Mouse (Mus musculus): Measurements from ENCODE around the gene Zxdc. TPM values are rescaled to one million over a fixed set of nuclear protein-coding genes. Genes with fewer than 3 reads are reported as not detected.

The Zxdc gene
- polyA plus RNA-seq, 1 experiment, result 5.7 TPM

DNA sequence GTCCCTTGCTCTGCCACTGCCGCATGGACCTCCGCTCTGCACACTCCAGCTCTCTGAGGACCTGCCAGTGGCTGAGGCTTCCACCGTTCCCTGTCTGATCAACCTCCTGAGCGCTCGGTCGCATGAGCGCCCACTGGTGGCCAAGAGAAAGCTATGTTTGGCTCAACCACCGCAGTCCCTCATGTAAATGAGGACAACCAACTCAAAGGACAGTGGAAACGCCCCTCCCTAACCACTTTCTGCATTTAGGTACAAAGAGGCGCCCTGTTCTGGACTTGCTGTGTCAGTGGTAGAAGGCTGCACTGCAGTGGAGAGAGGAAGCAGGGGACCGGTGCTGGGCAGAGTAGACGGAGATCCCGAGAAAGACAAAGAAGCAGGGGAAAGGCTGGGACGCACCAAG, 53.3 kb downstream of the Zxdc start:
- Histone ChIP-seq H3K4me1 (ENCODE audit: control insufficient read depth, insufficient read depth, insufficient read length, low read length) (no peaks in the 10 kb centered on the region), H3K27ac (replicated peaks; ENCODE audit: low read depth, low read length) (no peak overlapping the region), H3K4me3 (ENCODE audit: insufficient read depth, low read depth, low read length) (no peak overlapping the region)

DNA sequence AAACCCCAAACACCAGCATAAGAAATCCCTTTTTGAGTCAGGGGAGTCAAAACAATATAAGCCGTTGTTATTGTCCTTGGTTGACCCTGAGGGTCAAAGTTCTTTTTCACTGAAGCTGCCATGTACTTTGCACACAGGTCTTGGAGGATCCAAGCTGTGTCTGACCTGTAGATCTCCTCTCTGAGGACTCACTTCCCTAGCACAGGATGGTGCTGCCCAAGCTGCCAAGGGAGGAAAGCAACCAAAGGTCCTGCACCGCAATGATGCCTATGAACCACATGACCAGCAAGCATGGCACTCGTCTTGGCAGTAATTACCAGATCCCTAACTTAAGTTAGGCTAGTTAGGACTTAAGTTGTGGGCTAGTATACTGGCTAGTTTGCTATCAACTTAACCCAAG, 56.1 kb downstream of the Zxdc start:
- Histone ChIP-seq H3K27ac (replicated peaks; ENCODE audit: low read depth, low read length) (no peak overlapping the region), H3K4me3 (ENCODE audit: insufficient read depth, low read depth, low read length) (no peak overlapping the region), H3K4me1 (ENCODE audit: control insufficient read depth, insufficient read depth, insufficient read length, low read length) (no peaks in the 10 kb centered on the region)

DNA sequence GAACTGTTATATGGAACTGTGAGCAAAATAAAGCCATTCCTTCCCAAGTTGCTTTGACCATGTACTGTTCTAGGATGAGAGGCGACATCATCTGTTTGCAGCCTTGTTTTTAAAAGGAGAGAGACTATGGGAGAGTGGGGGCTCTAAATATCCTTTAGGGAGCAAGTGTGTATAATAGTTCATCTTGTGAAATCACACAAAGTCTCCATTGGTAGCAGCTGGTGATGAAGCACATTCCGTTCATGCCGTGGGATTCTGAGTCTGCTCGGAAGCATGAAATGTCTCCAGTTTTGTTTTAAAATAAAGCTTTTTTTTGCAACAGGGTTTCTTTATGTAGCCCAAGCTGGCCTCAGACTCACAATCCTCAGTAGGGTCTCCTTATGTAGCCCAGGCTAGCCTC, 56.7 kb downstream of the Zxdc start:
- Histone ChIP-seq H3K4me1 (ENCODE audit: control insufficient read depth, insufficient read depth, insufficient read length, low read length) (no peaks in the 10 kb centered on the region), H3K4me3 (ENCODE audit: insufficient read depth, low read depth, low read length) (no peak overlapping the region), H3K27ac (replicated peaks; ENCODE audit: low read depth, low read length) (no peak overlapping the region)

DNA sequence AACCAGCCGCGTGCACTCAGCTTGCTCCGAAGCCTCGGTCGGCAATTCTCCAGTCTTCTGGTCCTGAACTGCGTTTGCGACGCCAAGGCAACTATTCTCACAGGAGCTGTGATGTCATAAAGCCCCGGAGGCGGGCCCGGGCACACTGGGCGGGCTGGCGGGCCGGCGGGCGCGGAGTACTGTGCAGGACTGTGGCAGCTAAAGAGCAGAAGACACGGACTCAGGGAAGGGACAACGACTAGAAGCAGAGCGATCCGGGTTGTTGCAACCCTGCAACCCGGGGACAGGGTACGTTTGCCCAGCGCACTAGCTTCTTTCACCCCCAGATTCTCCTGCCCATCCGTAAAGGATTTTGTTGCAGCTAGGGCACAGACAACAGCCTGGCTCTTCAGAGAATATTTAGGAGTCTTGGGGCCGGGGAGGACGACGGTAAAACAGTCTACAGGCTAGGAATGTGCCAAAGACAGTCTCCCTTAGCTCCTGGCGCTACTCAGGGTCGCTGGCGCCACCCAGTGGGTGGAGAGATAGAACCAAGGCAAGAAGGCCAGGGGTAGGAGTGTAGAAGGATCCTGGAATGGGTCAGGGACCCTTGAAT, 59.2 kb downstream of the Zxdc start, which contains the start of gene Cfap100:
Gene Cfap100 (minus strand): TSS at position 418 of the 595 bp plus-strand sequence.
- Histone ChIP-seq H3K4me3 (ENCODE audit: insufficient read depth, low read depth, low read length) (peak within 1 kb of the TSS; percentile 50), H3K27ac (replicated peaks; ENCODE audit: low read depth, low read length) (no peak within 1 kb of the TSS)

DNA sequence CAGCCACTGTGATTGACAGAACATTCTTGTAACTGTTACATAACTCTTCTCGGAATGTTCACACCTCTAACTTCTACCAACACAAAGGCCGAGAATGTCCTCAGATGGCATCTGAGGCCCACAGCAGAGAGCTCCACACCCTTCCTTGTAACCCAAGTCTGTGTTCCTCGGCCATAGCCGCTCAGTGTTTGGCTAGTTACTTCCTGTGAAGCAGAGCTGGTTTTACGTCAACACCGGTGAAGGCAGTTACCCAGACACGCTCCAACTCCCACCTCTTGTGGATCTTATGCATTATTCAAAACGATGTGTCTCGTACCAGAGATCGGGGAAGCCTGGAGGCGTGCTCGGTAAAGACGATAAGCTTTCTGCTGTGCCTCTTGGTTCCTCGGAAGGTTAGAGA, 60.6 kb downstream of the Zxdc start:
- Histone ChIP-seq H3K27ac (replicated peaks; ENCODE audit: low read depth, low read length) (no peak overlapping the region), H3K4me1 (ENCODE audit: control insufficient read depth, insufficient read depth, insufficient read length, low read length) (no peaks in the 10 kb centered on the region), H3K4me3 (ENCODE audit: insufficient read depth, low read depth, low read length) (no peak overlapping the region)

More for the DNA sequence above, 59.2 kb downstream of the Zxdc start, which contains the start of gene Cfap100:
- H3K4me1 ChIP-seq (ENCODE audit: control insufficient read depth, insufficient read depth, insufficient read length, low read length), result no peaks in the 10 kb centered on the region

DNA sequence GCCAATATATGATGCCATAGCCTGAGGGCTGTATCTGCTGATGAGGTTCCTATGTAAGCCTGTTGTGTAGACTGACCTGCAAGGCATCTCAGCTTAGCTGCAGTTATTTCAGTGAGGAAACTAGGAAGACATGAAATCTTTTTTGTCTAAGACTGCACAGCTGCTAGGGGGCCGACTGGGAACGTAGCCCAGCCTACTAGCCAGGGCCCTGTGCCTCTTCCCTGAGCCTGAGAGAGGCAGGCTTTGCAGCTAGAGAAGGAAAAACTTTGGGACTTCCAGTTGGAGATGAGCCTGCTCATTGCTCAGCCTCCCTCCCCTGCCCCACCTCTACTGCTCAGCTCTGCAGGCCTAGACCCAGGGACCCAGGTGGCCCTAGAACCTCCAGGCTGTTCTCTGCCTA, 62.2 kb downstream of the Zxdc start:
- no peak overlapping the region for H3K27ac ChIP-seq (replicated peaks; ENCODE audit: low read depth, low read length)
- H3K4me1 ChIP-seq (ENCODE audit: control insufficient read depth, insufficient read depth, insufficient read length, low read length), result no peaks in the 10 kb centered on the region
- H3K4me3 ChIP-seq (ENCODE audit: insufficient read depth, low read depth, low read length), result no peak overlapping the region

DNA sequence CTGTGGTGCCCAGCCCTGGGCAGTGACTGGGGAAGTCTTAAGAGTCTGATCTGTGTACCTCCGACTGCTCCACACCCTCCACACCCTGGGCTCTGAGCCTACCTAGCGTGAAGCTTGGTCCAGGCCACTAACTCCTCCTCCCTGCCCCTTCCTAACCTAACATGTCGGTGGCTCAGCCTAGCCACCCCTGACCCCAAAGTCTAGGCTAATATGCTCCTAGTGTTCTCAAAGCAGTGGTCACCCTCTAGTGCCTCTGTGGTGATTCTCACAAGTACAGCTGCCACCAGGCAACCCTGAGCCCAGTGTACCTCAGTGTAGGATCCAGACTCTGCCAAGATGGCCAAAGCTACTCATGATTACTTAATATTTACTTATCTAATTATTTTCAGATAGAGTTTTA, 65.4 kb downstream of the Zxdc start:
- no peak overlapping the region for H3K27ac ChIP-seq (replicated peaks; ENCODE audit: low read depth, low read length)
- no peak overlapping the region for H3K4me3 ChIP-seq (ENCODE audit: insufficient read depth, low read depth, low read length)
- H3K4me1 ChIP-seq (ENCODE audit: control insufficient read depth, insufficient read depth, insufficient read length, low read length), result no peaks in the 10 kb centered on the region

DNA sequence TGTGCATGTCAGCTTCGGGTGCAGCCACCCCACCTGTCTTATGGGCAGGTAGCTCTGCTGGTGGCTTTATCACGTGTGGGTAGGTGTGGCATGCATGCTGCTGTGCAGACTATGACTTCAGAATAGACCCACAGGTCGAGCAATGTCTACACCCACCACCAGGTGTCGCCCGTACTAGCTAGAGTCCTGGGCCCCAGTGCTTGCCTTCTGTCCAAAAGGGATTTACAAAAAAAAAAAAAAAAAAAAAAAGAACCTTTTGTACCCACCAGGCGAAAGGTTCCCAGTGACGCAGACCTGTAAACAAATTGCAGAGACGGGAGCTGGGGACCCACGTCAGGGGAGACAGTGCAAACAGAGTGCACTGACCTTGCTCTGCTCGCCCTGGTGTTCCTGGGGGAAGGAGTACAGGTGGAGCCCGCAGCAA, 65.9 kb downstream of the Zxdc start:
- H3K4me1 ChIP-seq (ENCODE audit: control insufficient read depth, insufficient read depth, insufficient read length, low read length), result no peaks in the 10 kb centered on the region
- no peak overlapping the region for H3K4me3 ChIP-seq (ENCODE audit: insufficient read depth, low read depth, low read length)
- H3K27ac ChIP-seq (replicated peaks; ENCODE audit: low read depth, low read length), result no peak overlapping the region

DNA sequence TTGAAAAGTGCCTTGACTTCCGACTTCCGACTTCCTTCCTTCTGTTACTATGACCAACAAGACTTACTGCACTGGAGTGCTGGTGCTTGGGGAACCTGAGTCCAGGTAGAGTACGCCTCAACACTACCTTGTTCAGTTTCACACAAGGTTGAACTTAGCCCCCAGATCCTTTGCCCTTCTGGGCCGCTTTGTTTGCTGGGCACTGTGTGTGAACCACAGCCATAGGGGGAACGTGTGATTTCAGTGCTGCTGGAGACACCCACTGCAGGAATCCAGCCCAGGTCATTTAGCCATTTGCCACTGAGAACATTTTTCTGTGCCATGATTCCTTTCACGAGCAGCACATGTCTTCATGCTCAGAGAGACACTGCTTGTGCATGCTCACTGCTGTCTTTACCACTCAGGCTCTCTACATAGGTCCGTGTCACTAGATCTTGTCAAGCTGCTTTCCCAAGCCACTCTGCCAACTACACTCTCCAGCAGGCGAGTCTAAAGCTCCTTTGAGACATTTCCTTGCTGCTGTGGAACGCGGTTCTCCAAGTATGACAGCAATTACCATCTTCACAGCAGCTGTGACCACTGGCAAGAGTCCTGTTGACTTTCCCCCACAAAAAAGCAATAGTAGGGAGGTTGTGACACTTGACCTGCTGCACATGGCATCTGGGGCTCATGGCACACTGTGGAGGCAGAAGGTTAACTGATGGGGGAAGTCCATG, 67.1 kb downstream of the Zxdc start:
- no peak overlapping the region for H3K4me3 ChIP-seq (ENCODE audit: insufficient read depth, low read depth, low read length)
- H3K4me1 ChIP-seq (ENCODE audit: control insufficient read depth, insufficient read depth, insufficient read length, low read length), result no peaks in the 10 kb centered on the region
- no peak overlapping the region for H3K27ac ChIP-seq (replicated peaks; ENCODE audit: low read depth, low read length)

DNA sequence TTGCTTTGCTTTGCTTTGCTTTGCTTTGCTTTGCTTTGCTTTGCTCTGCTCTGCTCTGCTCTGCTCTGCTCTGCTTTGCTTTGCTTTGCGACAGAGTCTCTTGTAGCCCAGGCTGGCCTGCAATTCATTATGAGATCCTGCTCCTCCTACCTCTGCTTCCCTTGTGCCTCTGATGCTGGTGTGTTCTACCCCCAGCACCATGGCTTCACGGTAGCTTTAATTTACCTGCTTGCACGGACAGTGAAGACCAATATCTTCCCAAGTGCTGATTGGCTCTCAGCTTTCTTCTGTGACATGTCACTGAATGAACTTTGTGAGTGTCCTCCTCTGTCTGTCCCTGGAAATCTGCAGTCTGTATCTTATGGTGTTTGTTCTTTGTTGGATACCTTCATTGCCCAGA, 67.7 kb downstream of the Zxdc start:
- Histone ChIP-seq H3K27ac (replicated peaks; ENCODE audit: low read depth, low read length) (no peak overlapping the region), H3K4me1 (ENCODE audit: control insufficient read depth, insufficient read depth, insufficient read length, low read length) (no peaks in the 10 kb centered on the region), H3K4me3 (ENCODE audit: insufficient read depth, low read depth, low read length) (no peak overlapping the region)

DNA sequence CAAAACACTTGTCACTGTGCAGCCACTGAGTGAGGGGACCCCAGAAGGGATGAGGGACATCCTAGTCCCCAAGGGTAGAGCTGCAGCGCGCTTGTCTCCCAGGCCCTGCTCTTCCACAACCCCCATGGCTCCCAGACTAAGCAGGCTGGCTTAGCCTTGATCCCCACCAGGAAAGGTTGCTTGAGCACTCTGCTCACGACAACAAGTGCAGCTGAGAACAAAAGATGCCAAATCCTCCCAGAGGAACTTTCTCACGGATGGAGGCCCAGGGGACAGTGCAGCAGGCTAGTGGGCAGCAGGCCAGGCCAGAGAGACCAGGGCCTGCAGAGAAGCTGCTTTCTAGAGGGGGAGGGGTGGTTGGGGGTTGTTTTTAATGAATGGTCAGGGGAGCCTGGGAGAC, 77.6 kb downstream of the Zxdc start:
- Histone ChIP-seq H3K4me1 (ENCODE audit: control insufficient read depth, insufficient read depth, insufficient read length, low read length) (no peaks in the 10 kb centered on the region), H3K27ac (replicated peaks; ENCODE audit: low read depth, low read length) (no peak overlapping the region), H3K4me3 (ENCODE audit: insufficient read depth, low read depth, low read length) (no peak overlapping the region)

DNA sequence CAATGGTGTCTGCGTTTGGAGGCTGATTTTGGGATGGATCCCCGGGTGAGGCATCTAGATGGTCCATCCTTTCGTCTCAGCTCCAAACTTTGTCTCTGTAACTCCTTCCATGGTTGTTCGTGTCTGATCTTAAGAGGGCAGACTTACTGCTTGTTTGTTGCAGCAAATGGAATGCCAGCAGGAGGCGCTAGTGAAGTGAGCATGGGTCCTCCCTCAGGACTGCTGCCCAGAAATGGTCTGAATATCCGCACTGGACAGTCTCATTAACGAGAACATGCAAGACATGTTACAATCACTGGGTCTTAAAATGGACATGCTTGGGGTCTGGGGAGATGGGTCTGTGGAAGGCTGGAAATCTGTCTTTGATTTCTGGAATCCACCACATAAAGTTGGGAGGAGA, 80.9 kb downstream of the Zxdc start:
- H3K4me1 ChIP-seq (ENCODE audit: control insufficient read depth, insufficient read depth, insufficient read length, low read length), result no peaks in the 10 kb centered on the region
- no peak overlapping the region for H3K27ac ChIP-seq (replicated peaks; ENCODE audit: low read depth, low read length)
- H3K4me3 ChIP-seq (ENCODE audit: insufficient read depth, low read depth, low read length), result no peak overlapping the region

DNA sequence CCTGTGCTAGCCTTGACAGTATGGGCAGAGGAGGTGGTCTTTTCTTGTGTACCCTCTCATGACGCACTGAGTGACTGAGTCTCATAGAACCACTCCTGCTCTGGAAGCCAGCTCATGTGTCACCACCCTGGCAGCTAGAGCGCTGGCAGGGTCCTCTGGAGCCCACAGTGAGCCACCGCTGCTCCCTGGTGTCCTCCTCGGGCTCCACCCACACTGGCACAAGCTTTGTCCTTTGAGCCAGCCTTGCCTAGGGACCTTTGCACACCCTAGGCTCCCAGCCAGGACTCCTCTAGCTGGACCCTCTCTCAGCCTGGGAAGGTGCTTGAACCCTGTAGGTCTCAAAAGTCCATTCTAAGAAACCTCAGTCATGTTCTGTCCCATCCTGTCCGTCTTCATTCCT, 81.4 kb downstream of the Zxdc start:
- no peak overlapping the region for H3K27ac ChIP-seq (replicated peaks; ENCODE audit: low read depth, low read length)
- no peaks in the 10 kb centered on the region for H3K4me1 ChIP-seq (ENCODE audit: control insufficient read depth, insufficient read depth, insufficient read length, low read length)
- no peak overlapping the region for H3K4me3 ChIP-seq (ENCODE audit: insufficient read depth, low read depth, low read length)

DNA sequence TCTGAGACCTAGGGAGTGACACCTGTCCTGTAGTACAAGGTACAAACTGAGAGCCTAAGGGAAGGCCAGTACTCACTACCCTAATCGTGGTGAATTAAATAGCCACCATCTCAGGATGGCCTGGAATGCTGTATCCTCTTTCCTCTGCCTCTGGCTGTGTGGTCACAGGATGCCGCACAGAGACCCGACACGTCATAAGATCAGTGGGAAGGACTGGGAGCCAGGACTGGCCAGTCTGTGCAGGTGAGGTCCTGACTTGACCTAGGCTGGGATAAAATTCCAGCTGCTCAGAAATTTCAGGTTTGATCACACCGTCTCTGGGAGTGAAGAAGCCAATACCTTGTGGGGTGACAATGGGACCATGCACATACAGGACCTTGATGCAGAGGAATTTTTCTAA, 82.2 kb downstream of the Zxdc start:
- no peak overlapping the region for H3K4me3 ChIP-seq (ENCODE audit: insufficient read depth, low read depth, low read length)
- no peak overlapping the region for H3K27ac ChIP-seq (replicated peaks; ENCODE audit: low read depth, low read length)
- H3K4me1 ChIP-seq (ENCODE audit: control insufficient read depth, insufficient read depth, insufficient read length, low read length), result no peaks in the 10 kb centered on the region

DNA sequence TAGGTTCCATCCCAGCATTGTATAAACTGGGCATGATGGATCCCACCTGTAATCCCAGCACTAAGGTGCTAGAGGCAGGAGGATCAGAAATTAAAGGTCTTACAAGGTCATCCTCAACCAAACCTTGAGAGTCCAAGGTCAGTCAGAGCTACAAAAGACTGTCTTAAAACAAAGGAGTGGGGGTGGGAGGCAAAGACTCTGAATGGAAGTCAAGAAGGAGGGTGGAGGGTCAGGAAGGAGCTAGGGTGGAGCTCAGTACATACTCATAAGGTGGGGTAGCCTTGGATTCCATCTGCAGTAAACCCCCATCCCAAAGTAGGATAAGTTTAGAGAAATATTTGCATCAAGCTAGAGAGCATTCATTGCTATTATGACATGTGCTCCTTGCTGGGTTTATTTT, 83.3 kb downstream of the Zxdc start:
- Histone ChIP-seq H3K27ac (replicated peaks; ENCODE audit: low read depth, low read length) (no peak overlapping the region), H3K4me1 (ENCODE audit: control insufficient read depth, insufficient read depth, insufficient read length, low read length) (no peaks in the 10 kb centered on the region), H3K4me3 (ENCODE audit: insufficient read depth, low read depth, low read length) (no peak overlapping the region)
